Mouse (Mus musculus) kidney, embryonic 15.5 days (tissue): ENCODE results near the gene Zfand2b. TPM values are rescaled to one million over a fixed set of nuclear protein-coding genes. Genes with fewer than 3 reads are reported as not detected.
A peak's percentile ranks its signal among the peaks of the same experiment; 100 is the strongest.

Source experiments
- ATAC-seq: fragments of 200-750 bp; cut with Nextera tagmentation; replicated peaks from 2 replicates; pipeline ENCODE4 v1.8.0; 2017; ENCODE audit warnings: moderate TSS enrichment; ENCODE audit not compliant: low FRiP score
- H3K27ac ChIP-seq: fragments of 300-500 bp; sonication (generic); 2 replicates; pipeline ENCODE4 v1.5.1; 2015; ENCODE audit warnings: mild to moderate bottlenecking, inconsistent platforms
- H3K27me3 ChIP-seq: fragments of 300-500 bp; sonication (generic); 2 replicates; pipeline ENCODE4 v1.6.1; 2015; ENCODE audit warnings: inconsistent platforms
- H3K36me3 ChIP-seq: fragments of 300-500 bp; sonication (generic); 2 replicates; pipeline ENCODE4 v1.6.1; 2015; ENCODE audit warnings: inconsistent platforms
- H3K4me1 ChIP-seq: fragments of 300-500 bp; sonication (generic); 2 replicates; pipeline ENCODE4 v1.6.1; 2015; ENCODE audit warnings: inconsistent platforms
- H3K4me2 ChIP-seq: fragments of 300-500 bp; sonication (generic); 2 replicates; pipeline ENCODE4 v1.6.1; 2015; ENCODE audit warnings: moderate library complexity, mild to moderate bottlenecking, inconsistent platforms
- H3K4me3 ChIP-seq: fragments of 300-500 bp; sonication (generic); replicated peaks from 2 replicates; pipeline ENCODE4 v1.5.1; 2015; ENCODE audit warnings: mild to moderate bottlenecking, inconsistent platforms
- H3K9ac ChIP-seq: fragments of 300-500 bp; sonication (generic); 2 replicates; pipeline ENCODE4 v1.6.1; 2015; ENCODE audit warnings: mild to moderate bottlenecking, inconsistent platforms
- H3K9me3 ChIP-seq: fragments of 300-500 bp; sonication (generic); replicated peaks from 2 replicates; pipeline ENCODE4 v1.6.1; 2016; ENCODE audit warnings: inconsistent platforms
- WGBS: fragments of 180-500 bp; shearing (Covaris S2); methylation state at CpG from one replicate; pipeline ENCODE4 v1.1.7; 2015; ENCODE audit warnings: mixed read lengths; 5-methylcytosine and 5-hydroxymethylcytosine counted together
- polyA plus RNA-seq: library from polyadenylated mRNA; unstranded; fragments of >200 nt; fragmentation: Nextera tagmentation; extraction: Ambion mirVana; gene quantifications from 2 replicates; pipeline ENCODE4 v1.2.1, GENCODE M21; 2015

Zfand2b gene
- polyA plus RNA-seq, 1 experiment from 2014 or later, result 42.4 TPM

GRCm38 (mm10) chr1:75180105-75180590 lies 11.7 kb downstream of the Zfand2b start, which contains the start of gene Abcb6:
Abcb6 (minus strand) TSS chr1:75180392.
- H3K27me3 ChIP-seq, result no peaks in the 10 kb centered on the region
- under 1% methylated on average over 31 of the region's 31 CpGs for WGBS
- peaks cover 66% of the 10 kb centered on the region for H3K36me3 ChIP-seq
- H3K9ac ChIP-seq, result peak within 1 kb of the TSS; percentile 57
- peak within 1 kb of the TSS; percentile 83 for H3K4me2 ChIP-seq
- peaks cover 20% of the 10 kb centered on the region for H3K4me1 ChIP-seq
- H3K27ac ChIP-seq, result peak within 1 kb of the TSS; percentile 49
- ATAC-seq, result peak; percentile 90
- peak within 1 kb of the TSS; percentile 64 for H3K4me3 ChIP-seq
- no peaks in the 10 kb centered on the region for H3K9me3 ChIP-seq

- H3K9ac ChIP-seq, result no peak overlapping the region
- WGBS, result 25% methylated on average over 7 of the region's 7 CpGs
These were observed 12.3 kb downstream of the Zfand2b start for GRCm38 (mm10) chr1:75180741-75181140.

GRCm38 (mm10) chr1:75181377-75181870 lies 13.0 kb downstream of the Zfand2b start:
- Histone ChIP-seq H3K4me2 (no peak overlapping the region), H3K27ac (no peak overlapping the region), H3K9me3 (no peaks in the 10 kb centered on the region), H3K4me1 (peaks cover 20% of the 10 kb centered on the region), H3K36me3 (peaks cover 66% of the 10 kb centered on the region), H3K9ac (no peak overlapping the region), H3K27me3 (no peaks in the 10 kb centered on the region), H3K4me3 (no peak overlapping the region)
- WGBS, result 82% methylated on average over 4 of the region's 4 CpGs
- ATAC-seq, result no peak

More at GRCm38 (mm10) chr1:75180741-75181140, 12.3 kb downstream of the Zfand2b start:
- H3K4me1 ChIP-seq, result peaks cover 20% of the 10 kb centered on the region
- H3K27me3 ChIP-seq, result no peaks in the 10 kb centered on the region
- peak overlapping the region; percentile 49; the same call in 1 of the 2 replicates for H3K27ac ChIP-seq
- no peaks in the 10 kb centered on the region for H3K9me3 ChIP-seq
- H3K4me3 ChIP-seq, result peak overlapping the region; percentile 64; the same call in 1 of the 2 replicates
- peaks cover 66% of the 10 kb centered on the region for H3K36me3 ChIP-seq
- ATAC-seq, result no peak
- peak overlapping the region; percentile 83 for H3K4me2 ChIP-seq

- Histone ChIP-seq H3K27me3 (no peaks in the 10 kb centered on the region), H3K4me1 (peaks cover 20% of the 10 kb centered on the region), H3K4me2 (no peak overlapping the region), H3K4me3 (no peak overlapping the region), H3K9me3 (no peaks in the 10 kb centered on the region), H3K36me3 (peaks cover 65% of the 10 kb centered on the region), H3K27ac (no peak overlapping the region), H3K9ac (no peak overlapping the region)
- ATAC-seq, result no peak
- 76% methylated on average over 4 of the region's 4 CpGs for WGBS
These were observed 13.7 kb downstream of the Zfand2b start for GRCm38 (mm10) chr1:75182160-75182559.

DNA sequence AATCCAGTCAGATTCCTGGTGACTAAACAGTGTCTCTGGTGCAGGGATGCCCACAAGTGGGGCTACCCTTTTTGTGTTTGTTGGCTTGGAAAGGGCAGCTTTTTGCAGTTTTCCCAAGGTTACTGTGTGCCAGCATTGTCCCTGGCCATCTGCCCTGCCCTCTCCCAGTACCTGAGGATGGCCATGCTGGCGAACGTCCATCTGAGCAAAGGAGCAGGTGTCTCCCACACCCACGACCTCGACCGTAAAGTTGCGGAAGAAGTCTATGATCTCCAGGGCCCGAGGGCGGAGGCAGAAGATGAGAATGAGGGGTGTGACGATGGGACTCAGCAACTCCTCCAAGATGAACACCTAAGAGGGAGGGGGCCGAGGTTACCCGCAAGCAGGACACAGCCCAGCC lies 17.0 kb downstream of the Zfand2b start:
- ATAC-seq, result no peak
- Histone ChIP-seq H3K9ac (no peak overlapping the region), H3K4me2 (no peak overlapping the region), H3K36me3 (peaks cover 75% of the 10 kb centered on the region), H3K4me1 (peaks cover 6% of the 10 kb centered on the region), H3K4me3 (no peak overlapping the region), H3K9me3 (no peaks in the 10 kb centered on the region), H3K27ac (no peak overlapping the region), H3K27me3 (no peaks in the 10 kb centered on the region)
- WGBS, result 93% methylated on average over 11 of the region's 11 CpGs

DNA sequence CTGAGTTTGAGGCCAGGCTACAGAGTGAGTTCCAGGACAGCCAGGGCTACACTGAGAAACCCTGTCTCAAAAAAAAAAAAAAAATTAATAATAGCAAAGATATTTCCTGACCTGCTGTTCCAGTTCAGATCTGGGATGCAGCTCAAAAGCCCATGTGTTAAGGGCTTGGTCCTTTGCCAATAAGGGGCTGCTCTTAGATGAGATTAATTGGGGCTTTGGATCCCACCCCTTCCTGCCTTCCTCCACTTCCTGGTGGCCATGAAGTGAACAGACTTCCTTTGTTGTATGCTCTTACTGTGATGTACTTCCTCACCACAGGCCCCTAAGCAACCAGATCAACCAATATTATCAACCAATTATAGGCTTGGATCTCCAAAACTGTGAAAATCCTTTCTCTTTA lies 18.7 kb downstream of the Zfand2b start:
- no peaks in the 10 kb centered on the region for H3K9me3 ChIP-seq
- ATAC-seq, result no peak
- H3K36me3 ChIP-seq, result peaks cover 67% of the 10 kb centered on the region
- H3K4me2 ChIP-seq, result no peak overlapping the region
- H3K9ac ChIP-seq, result no peak overlapping the region
- H3K27ac ChIP-seq, result no peak overlapping the region
- H3K27me3 ChIP-seq, result no peaks in the 10 kb centered on the region
- no peak overlapping the region for H3K4me3 ChIP-seq
- peaks cover 10% of the 10 kb centered on the region for H3K4me1 ChIP-seq

DNA sequence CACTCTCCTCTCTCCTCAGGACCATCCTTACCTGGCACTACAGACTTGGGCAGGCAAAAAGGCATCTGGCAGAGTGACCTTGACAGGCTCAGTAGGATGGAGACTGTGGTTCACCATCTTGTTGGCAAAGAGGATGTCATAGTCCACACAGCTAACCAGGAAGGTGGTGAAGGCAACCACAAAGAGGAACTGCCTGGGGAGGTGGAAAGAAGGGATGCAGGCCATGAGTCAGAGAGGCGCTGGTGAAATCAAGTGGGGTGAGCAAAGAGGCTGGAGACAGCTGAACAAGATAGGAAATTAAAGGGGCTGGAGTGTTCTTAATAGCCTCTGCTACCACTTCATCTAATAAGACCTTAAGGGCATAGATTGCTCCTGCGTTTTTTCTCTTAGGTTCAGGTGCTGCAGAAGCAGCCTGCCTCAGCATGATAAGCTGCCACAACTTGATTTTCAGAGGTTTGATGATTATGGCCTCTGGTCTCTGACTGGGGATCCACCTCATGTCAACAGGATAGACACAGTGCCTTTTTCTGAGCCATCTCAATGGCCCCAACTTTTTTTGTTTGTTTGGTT lies 19.6 kb downstream of the Zfand2b start:
- Histone ChIP-seq H3K27ac (no peak overlapping the region), H3K4me2 (no peak overlapping the region), H3K36me3 (peaks cover 58% of the 10 kb centered on the region), H3K27me3 (no peaks in the 10 kb centered on the region), H3K4me3 (no peak overlapping the region), H3K4me1 (peaks cover 13% of the 10 kb centered on the region), H3K9me3 (no peaks in the 10 kb centered on the region), H3K9ac (no peak overlapping the region)
- 92% methylated on average over 2 of the region's 2 CpGs for WGBS
- no peak for ATAC-seq

DNA sequence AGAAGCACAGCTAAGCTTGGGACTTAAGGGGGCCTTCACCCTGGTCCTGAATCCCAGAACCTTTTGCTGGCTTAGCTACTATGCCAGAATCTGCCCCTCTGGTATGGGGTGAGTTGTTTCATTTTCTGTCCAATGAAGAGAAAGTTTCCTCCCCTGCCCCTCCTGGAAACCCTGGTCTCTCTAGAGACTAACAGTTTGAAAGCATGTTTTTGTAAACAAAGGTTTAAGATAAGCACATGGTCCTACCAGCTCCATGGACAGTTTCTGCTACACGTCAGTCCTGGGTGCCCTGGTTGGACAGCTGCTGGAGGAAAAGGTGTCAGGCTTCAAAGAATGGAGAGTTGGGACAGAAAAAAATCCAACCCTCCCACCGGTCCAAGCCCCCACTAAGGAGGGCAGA lies 22.1 kb downstream of the Zfand2b start:
- no peak for ATAC-seq
- Histone ChIP-seq H3K4me3 (peak overlapping the region; percentile 87; the same call in 1 of the 2 replicates), H3K36me3 (peaks cover 41% of the 10 kb centered on the region), H3K27ac (no peak overlapping the region), H3K4me1 (peaks cover 20% of the 10 kb centered on the region), H3K4me2 (peak overlapping the region; percentile 92), H3K27me3 (no peaks in the 10 kb centered on the region), H3K9me3 (no peaks in the 10 kb centered on the region), H3K9ac (peak overlapping the region; percentile 91; the same call in 1 of the 2 replicates)
- WGBS, result 59% methylated on average over 2 of the region's 2 CpGs

- Histone ChIP-seq H3K4me1 (peaks cover 20% of the 10 kb centered on the region), H3K4me3 (peak overlapping the region; percentile 87), H3K27me3 (no peaks in the 10 kb centered on the region), H3K27ac (peak overlapping the region; percentile 92), H3K9ac (peak overlapping the region; percentile 91), H3K9me3 (no peaks in the 10 kb centered on the region), H3K36me3 (peaks cover 41% of the 10 kb centered on the region), H3K4me2 (peak overlapping the region; percentile 92)
- WGBS, result 45% methylated on average over 5 of the region's 5 CpGs
- ATAC-seq, result no peak; the same call in 1 of the 2 replicates
These were observed 22.8 kb downstream of the Zfand2b start for GRCm38 (mm10) chr1:75191258-75191621.

DNA sequence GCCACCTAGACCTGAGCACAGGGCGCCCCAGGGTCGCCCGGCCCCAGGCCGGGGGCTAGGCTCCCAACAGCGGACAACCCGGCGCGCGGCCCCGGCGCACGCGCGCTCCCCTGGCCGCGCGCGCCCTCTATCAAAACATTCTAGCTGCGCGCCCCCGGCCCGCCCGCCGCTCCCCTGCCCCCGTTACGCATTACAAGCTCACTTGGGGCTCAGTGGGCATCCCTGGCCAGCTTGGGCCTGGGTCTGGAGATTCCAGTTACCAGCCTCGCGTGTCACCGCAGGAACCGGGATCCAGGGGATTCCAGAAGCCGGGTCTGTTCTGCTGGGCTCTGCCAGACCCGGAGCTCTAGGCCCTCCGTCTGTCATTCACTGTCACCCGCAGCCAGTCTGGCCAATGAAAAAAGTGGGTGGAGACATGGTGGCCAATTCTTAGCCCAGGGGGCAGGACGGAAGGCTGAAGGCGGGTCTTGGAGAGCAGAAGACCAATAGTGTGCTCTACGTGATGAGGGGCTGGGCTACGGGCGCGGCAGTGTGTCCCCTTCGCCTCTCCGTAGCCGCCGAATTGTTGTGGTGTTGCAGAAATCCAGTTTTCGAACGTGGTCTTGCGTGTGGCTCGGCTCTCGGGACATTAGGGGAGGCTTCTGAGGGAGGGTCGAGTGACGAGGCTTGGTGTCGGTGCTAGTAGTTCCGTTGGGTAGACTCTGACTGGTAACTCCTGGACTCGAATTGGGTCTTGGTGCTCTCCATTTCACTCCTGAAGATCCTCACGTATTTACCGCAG lies 23.4 kb downstream of the Zfand2b start, which contains the start of the genes Ankzf1 and Atg9a:
TSS of gene Ankzf1 (plus strand) at position 530 of the 781 bp plus-strand sequence.
TSS of gene Atg9a (minus strand) at position 575 of the 781 bp plus-strand sequence.
- peak within 1 kb of the TSS; percentile 87 for H3K4me3 ChIP-seq
- under 1% methylated on average over 56 of the region's 56 CpGs for WGBS
- ATAC-seq, result peak; percentile 100
- peak within 1 kb of the TSS; percentile 97 for H3K27ac ChIP-seq
- peaks cover 41% of the 10 kb centered on the region for H3K36me3 ChIP-seq
- H3K4me1 ChIP-seq, result peaks cover 20% of the 10 kb centered on the region
- H3K4me2 ChIP-seq, result peak within 1 kb of the TSS; percentile 92
- no peaks in the 10 kb centered on the region for H3K9me3 ChIP-seq
- H3K27me3 ChIP-seq, result no peaks in the 10 kb centered on the region
- H3K9ac ChIP-seq, result peak within 1 kb of the TSS; percentile 93

GRCm38 (mm10) chr1:75192452-75192851 lies 24.0 kb downstream of the Zfand2b start:
- H3K9me3 ChIP-seq, result no peaks in the 10 kb centered on the region
- peak overlapping the region; percentile 97 for H3K27ac ChIP-seq
- H3K4me3 ChIP-seq, result peak overlapping the region; percentile 87
- H3K4me2 ChIP-seq, result peak overlapping the region; percentile 92
- H3K4me1 ChIP-seq, result peaks cover 20% of the 10 kb centered on the region
- H3K36me3 ChIP-seq, result peaks cover 42% of the 10 kb centered on the region
- no peaks in the 10 kb centered on the region for H3K27me3 ChIP-seq
- ATAC-seq, result peak; percentile 29
- under 1% methylated on average over 19 of the region's 19 CpGs for WGBS
- peak overlapping the region; percentile 93 for H3K9ac ChIP-seq

DNA sequence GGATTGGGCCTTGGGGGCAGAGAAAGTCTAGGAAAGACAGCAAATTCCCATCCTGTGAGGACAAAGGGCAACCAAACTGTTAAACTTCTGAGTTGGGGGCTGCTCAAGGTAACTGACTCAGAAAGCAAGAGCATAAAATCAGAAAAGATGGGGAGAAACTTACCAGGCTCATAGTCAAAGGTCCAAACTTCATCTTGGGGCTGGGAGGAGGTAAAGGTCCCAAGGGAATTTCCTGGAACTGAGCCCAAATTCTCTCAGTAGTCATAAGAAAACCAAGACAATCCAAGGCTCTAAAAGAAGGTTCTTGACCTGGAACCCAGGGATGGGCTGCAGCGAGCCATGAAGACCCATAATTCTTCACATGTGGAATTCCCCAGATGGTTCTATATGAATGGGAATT lies 32.8 kb downstream of the Zfand2b start:
- Histone ChIP-seq H3K9ac (no peak overlapping the region), H3K4me1 (no peaks in the 10 kb centered on the region), H3K27ac (no peak overlapping the region), H3K36me3 (peaks cover 57% of the 10 kb centered on the region), H3K27me3 (no peaks in the 10 kb centered on the region), H3K4me2 (no peak overlapping the region), H3K4me3 (no peak overlapping the region), H3K9me3 (no peaks in the 10 kb centered on the region)
- 86% methylated on average over 1 of the region's 1 CpGs for WGBS
- no peak for ATAC-seq
